Mouse (Mus musculus): ENCODE measurements around the gene Selenoo. TPM values are rescaled to one million over a fixed set of nuclear protein-coding genes. Genes with fewer than 3 reads are reported as not detected.
A peak's percentile ranks its signal among the peaks of the same experiment; 100 is the strongest.

The Selenoo gene
- polyA plus RNA-seq, 1 experiment from 2014 or later, result 17.2 TPM

- DNase-seq (ENCODE audit: low spot score), result no peak
- no peak for ATAC-seq (ENCODE audit: low FRiP score)
- Histone ChIP-seq H3K36me3 (ENCODE audit: control insufficient read depth, insufficient read depth, low read length) (peaks cover 19% of the 10 kb centered on the region), H3K27me3 (ENCODE audit: control insufficient read depth, insufficient read depth, low read length) (no peaks in the 10 kb centered on the region), H3K4me1 (replicated peaks; ENCODE audit: control insufficient read depth, insufficient read depth, low read length) (no peaks in the 10 kb centered on the region), H3K9ac (ENCODE audit: low read depth, low read length) (no peak overlapping the region), H3K4me2 (replicated peaks; ENCODE audit: low read depth, low read length) (no peak overlapping the region), H3K4me3 (ENCODE audit: low read depth, low read length) (no peak overlapping the region), H3K9me3 (ENCODE audit: control insufficient read depth, low read length) (no peaks in the 10 kb centered on the region), H3K27ac (ENCODE audit: low read depth, low read length) (no peak overlapping the region)
- 89% methylated on average over 13 of the region's 13 CpGs for WGBS
These were observed 17.2 kb downstream of the Selenoo start for GRCm38 (mm10) chr15:89106073-89106472.

GRCm38 (mm10) chr15:89106976-89107375, 18.1 kb downstream of the Selenoo start:
- WGBS, result 92% methylated on average over 1 of the region's 1 CpGs

GRCm38 (mm10) chr15:89110147-89110546, 21.3 kb downstream of the Selenoo start:
- no peak overlapping the region for H3K4me3 ChIP-seq (ENCODE audit: low read depth, low read length)
- no peaks in the 10 kb centered on the region for H3K27me3 ChIP-seq (ENCODE audit: control insufficient read depth, insufficient read depth, low read length)
- peaks cover 9% of the 10 kb centered on the region for H3K36me3 ChIP-seq (ENCODE audit: control insufficient read depth, insufficient read depth, low read length)
- no peaks in the 10 kb centered on the region for H3K4me1 ChIP-seq (replicated peaks; ENCODE audit: control insufficient read depth, insufficient read depth, low read length)
- ATAC-seq (ENCODE audit: low FRiP score) (no peak), DNase-seq (ENCODE audit: low spot score) (no peak)
- H3K9me3 ChIP-seq (ENCODE audit: control insufficient read depth, low read length), result no peaks in the 10 kb centered on the region
- H3K9ac ChIP-seq (ENCODE audit: low read depth, low read length), result no peak overlapping the region
- 91% methylated on average over 9 of the region's 9 CpGs for WGBS
- no peak overlapping the region for H3K4me2 ChIP-seq (replicated peaks; ENCODE audit: low read depth, low read length)
- H3K27ac ChIP-seq (ENCODE audit: low read depth, low read length), result no peak overlapping the region

More at GRCm38 (mm10) chr15:89106976-89107375, 18.1 kb downstream of the Selenoo start:
- no peaks in the 10 kb centered on the region for H3K4me1 ChIP-seq (replicated peaks; ENCODE audit: control insufficient read depth, insufficient read depth, low read length)
- H3K9ac ChIP-seq (ENCODE audit: low read depth, low read length), result no peak overlapping the region
- H3K27ac ChIP-seq (ENCODE audit: low read depth, low read length), result no peak overlapping the region
- no peaks in the 10 kb centered on the region for H3K9me3 ChIP-seq (ENCODE audit: control insufficient read depth, low read length)
- H3K36me3 ChIP-seq (ENCODE audit: control insufficient read depth, insufficient read depth, low read length), result peaks cover 15% of the 10 kb centered on the region
- DNase-seq (ENCODE audit: low spot score) (no peak), ATAC-seq (ENCODE audit: low FRiP score) (no peak)
- no peak overlapping the region for H3K4me2 ChIP-seq (replicated peaks; ENCODE audit: low read depth, low read length)
- no peaks in the 10 kb centered on the region for H3K27me3 ChIP-seq (ENCODE audit: control insufficient read depth, insufficient read depth, low read length)
- H3K4me3 ChIP-seq (ENCODE audit: low read depth, low read length), result no peak overlapping the region

- peaks cover 6% of the 10 kb centered on the region; the same call in 1 of the 2 replicates for H3K36me3 ChIP-seq (ENCODE audit: control insufficient read depth, insufficient read depth, low read length)
- no peak for DNase-seq (ENCODE audit: low spot score)
- H3K9me3 ChIP-seq (ENCODE audit: control insufficient read depth, low read length), result no peaks in the 10 kb centered on the region
- no peak overlapping the region for H3K4me3 ChIP-seq (ENCODE audit: low read depth, low read length)
- ATAC-seq (ENCODE audit: low FRiP score), result no peak
- no peaks in the 10 kb centered on the region for H3K27me3 ChIP-seq (ENCODE audit: control insufficient read depth, insufficient read depth, low read length)
- H3K4me1 ChIP-seq (replicated peaks; ENCODE audit: control insufficient read depth, insufficient read depth, low read length), result peaks cover 7% of the 10 kb centered on the region
- no peak overlapping the region for H3K9ac ChIP-seq (ENCODE audit: low read depth, low read length)
- no peak overlapping the region for H3K4me2 ChIP-seq (replicated peaks; ENCODE audit: low read depth, low read length)
- H3K27ac ChIP-seq (ENCODE audit: low read depth, low read length), result no peak overlapping the region
These were observed 29.1 kb downstream of the Selenoo start for GRCm38 (mm10) chr15:89118007-89118406.

DNA sequence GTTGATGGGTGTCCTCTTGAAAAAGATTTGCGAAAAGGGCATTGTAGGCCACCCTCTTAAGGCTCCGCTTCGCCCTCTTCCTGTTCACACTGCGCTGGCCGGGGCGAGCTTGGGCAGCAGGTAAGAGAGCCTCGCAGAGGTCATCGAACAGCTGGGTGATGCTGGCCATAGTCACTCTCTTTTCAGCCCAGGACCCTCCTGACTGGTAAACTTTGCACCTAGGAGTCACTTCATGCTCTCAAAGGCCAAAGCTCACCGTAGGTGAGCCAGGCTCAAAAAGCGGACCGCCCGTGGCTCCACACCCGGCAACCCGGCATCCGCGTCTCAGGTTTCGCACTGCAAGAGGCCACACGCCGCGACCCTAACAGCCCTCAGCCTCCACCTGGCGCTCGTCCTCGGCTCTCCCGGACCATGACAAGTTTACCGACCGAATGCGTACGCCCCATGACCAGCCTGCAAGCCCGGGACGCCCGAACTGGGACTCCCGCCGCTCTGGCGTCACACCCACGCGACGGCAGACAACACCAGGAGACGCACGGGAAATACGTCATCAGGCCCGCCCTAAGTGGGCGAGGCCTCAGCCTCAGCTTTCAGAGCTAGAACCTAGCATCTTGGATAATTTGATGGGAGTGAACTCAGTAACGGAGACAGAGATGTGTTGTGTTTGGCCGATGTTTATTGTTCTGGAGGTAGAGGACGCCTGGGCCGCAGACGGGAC, 33.9 kb downstream of the Selenoo start, which contains the start of gene Tubgcp6:
Gene Tubgcp6, minus strand, starts transcription at position 464 of the 718 bp plus-strand sequence.
- DNase-seq (ENCODE audit: low spot score) (peak; percentile 99), ATAC-seq (ENCODE audit: low FRiP score) (peak; percentile 84)
- no peaks in the 10 kb centered on the region for H3K9me3 ChIP-seq (ENCODE audit: control insufficient read depth, low read length)

GRCm38 (mm10) chr15:89123595-89123994, 34.7 kb downstream of the Selenoo start:
- Histone ChIP-seq H3K4me1 (replicated peaks; ENCODE audit: control insufficient read depth, insufficient read depth, low read length) (peaks cover 17% of the 10 kb centered on the region), H3K9me3 (ENCODE audit: control insufficient read depth, low read length) (no peaks in the 10 kb centered on the region), H3K27ac (ENCODE audit: low read depth, low read length) (peak overlapping the region; percentile 76), H3K4me2 (replicated peaks; ENCODE audit: low read depth, low read length) (peak overlapping the region; percentile 80), H3K36me3 (ENCODE audit: control insufficient read depth, insufficient read depth, low read length) (no peaks in the 10 kb centered on the region), H3K4me3 (ENCODE audit: low read depth, low read length) (peak overlapping the region; percentile 92), H3K9ac (ENCODE audit: low read depth, low read length) (peak overlapping the region; percentile 82), H3K27me3 (ENCODE audit: control insufficient read depth, insufficient read depth, low read length) (no peaks in the 10 kb centered on the region)
- DNase-seq (ENCODE audit: low spot score) (peak; percentile 62), ATAC-seq (ENCODE audit: low FRiP score) (no peak)
- WGBS, result 31% methylated on average over 11 of the region's 11 CpGs

More for the DNA sequence above, 33.9 kb downstream of the Selenoo start, which contains the start of gene Tubgcp6:
- Histone ChIP-seq H3K4me1 (replicated peaks; ENCODE audit: control insufficient read depth, insufficient read depth, low read length) (peaks cover 14% of the 10 kb centered on the region), H3K9ac (ENCODE audit: low read depth, low read length) (peak within 1 kb of the TSS; percentile 82), H3K4me2 (replicated peaks; ENCODE audit: low read depth, low read length) (peak within 1 kb of the TSS; percentile 80), H3K36me3 (ENCODE audit: control insufficient read depth, insufficient read depth, low read length) (no peaks in the 10 kb centered on the region), H3K4me3 (ENCODE audit: low read depth, low read length) (peak within 1 kb of the TSS; percentile 92), H3K27ac (ENCODE audit: low read depth, low read length) (peak within 1 kb of the TSS; percentile 76), H3K27me3 (ENCODE audit: control insufficient read depth, insufficient read depth, low read length) (no peaks in the 10 kb centered on the region)
- under 1% methylated on average over 47 of the region's 47 CpGs for WGBS

DNA sequence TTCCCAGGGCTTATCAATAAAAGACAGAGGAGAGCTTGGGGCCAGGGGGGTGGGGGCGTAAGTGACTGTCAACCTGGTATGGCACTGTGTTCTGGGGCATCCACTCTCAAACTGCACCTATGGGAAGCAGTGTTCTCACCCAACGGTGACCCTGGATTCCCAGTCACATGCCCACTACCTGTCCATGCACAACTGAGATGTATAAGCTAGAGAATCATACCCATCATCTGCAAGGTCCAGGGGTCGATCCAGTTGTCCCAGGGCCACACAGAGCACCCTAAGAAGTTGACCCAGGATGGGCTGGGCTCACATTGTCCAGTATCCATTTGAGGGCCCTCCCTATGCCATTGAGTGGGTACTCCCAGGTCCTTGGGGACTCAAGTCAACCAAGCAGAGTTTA, 35.4 kb downstream of the Selenoo start:
- DNase-seq (ENCODE audit: low spot score) (no peak), ATAC-seq (ENCODE audit: low FRiP score) (no peak)
- peaks cover 17% of the 10 kb centered on the region for H3K4me1 ChIP-seq (replicated peaks; ENCODE audit: control insufficient read depth, insufficient read depth, low read length)
- H3K27ac ChIP-seq (ENCODE audit: low read depth, low read length), result no peak overlapping the region
- no peak overlapping the region for H3K4me2 ChIP-seq (replicated peaks; ENCODE audit: low read depth, low read length)
- H3K27me3 ChIP-seq (ENCODE audit: control insufficient read depth, insufficient read depth, low read length), result no peaks in the 10 kb centered on the region
- H3K9me3 ChIP-seq (ENCODE audit: control insufficient read depth, low read length), result no peaks in the 10 kb centered on the region
- no peak overlapping the region for H3K4me3 ChIP-seq (ENCODE audit: low read depth, low read length)
- H3K36me3 ChIP-seq (ENCODE audit: control insufficient read depth, insufficient read depth, low read length), result no peaks in the 10 kb centered on the region
- no peak overlapping the region for H3K9ac ChIP-seq (ENCODE audit: low read depth, low read length)
- 93% methylated on average over 3 of the region's 3 CpGs for WGBS

- H3K4me2 ChIP-seq (replicated peaks; ENCODE audit: low read depth, low read length), result no peak overlapping the region
- H3K4me3 ChIP-seq (ENCODE audit: low read depth, low read length), result no peak overlapping the region
- 93% methylated on average over 9 of the region's 9 CpGs for WGBS
- DNase-seq (ENCODE audit: low spot score) (no peak), ATAC-seq (ENCODE audit: low FRiP score) (no peak)
- H3K27ac ChIP-seq (ENCODE audit: low read depth, low read length), result no peak overlapping the region
- H3K27me3 ChIP-seq (ENCODE audit: control insufficient read depth, insufficient read depth, low read length), result no peaks in the 10 kb centered on the region
- H3K36me3 ChIP-seq (ENCODE audit: control insufficient read depth, insufficient read depth, low read length), result no peaks in the 10 kb centered on the region
- no peaks in the 10 kb centered on the region for H3K9me3 ChIP-seq (ENCODE audit: control insufficient read depth, low read length)
- H3K4me1 ChIP-seq (replicated peaks; ENCODE audit: control insufficient read depth, insufficient read depth, low read length), result peaks cover 17% of the 10 kb centered on the region
- no peak overlapping the region for H3K9ac ChIP-seq (ENCODE audit: low read depth, low read length)
These were observed 36.5 kb downstream of the Selenoo start for GRCm38 (mm10) chr15:89125351-89125750.

GRCm38 (mm10) chr15:89126622-89127021, 37.7 kb downstream of the Selenoo start:
- H3K27me3 ChIP-seq (ENCODE audit: control insufficient read depth, insufficient read depth, low read length), result no peaks in the 10 kb centered on the region
- ATAC-seq (ENCODE audit: low FRiP score) (no peak), DNase-seq (ENCODE audit: low spot score) (no peak)
- no peaks in the 10 kb centered on the region for H3K36me3 ChIP-seq (ENCODE audit: control insufficient read depth, insufficient read depth, low read length)
- 84% methylated on average over 8 of the region's 8 CpGs for WGBS
- no peak overlapping the region for H3K4me3 ChIP-seq (ENCODE audit: low read depth, low read length)
- H3K4me1 ChIP-seq (replicated peaks; ENCODE audit: control insufficient read depth, insufficient read depth, low read length), result peaks cover 17% of the 10 kb centered on the region
- H3K9ac ChIP-seq (ENCODE audit: low read depth, low read length), result no peak overlapping the region
- no peak overlapping the region for H3K27ac ChIP-seq (ENCODE audit: low read depth, low read length)
- no peaks in the 10 kb centered on the region for H3K9me3 ChIP-seq (ENCODE audit: control insufficient read depth, low read length)
- H3K4me2 ChIP-seq (replicated peaks; ENCODE audit: low read depth, low read length), result no peak overlapping the region

Measured in hindbrain, embryonic 11.5 days (tissue).